In the genomic region with DNA sequence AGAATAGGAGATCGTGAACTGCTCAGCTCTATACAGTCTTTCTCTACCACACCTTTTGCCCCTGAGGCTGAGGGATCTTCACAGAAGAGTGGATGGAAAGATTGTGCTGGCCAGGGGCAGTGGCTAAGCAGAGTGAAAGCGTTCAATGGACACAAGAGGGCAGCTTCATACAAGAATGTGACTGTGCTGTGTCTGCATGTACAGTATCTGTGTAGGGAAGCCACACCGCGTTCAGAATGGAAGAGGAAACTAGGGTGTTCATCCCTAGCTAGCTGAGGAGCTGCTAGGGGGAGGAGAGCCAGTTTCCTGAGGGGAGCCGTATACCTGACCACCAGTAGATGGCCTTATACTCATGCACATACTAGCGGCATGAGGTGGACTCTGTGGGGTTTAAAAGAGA, we compare ENCODE assay signal across 11 mouse cellular contexts. TPM values are rescaled to one million over a fixed set of nuclear protein-coding genes. Genes with fewer than 3 reads are reported as not detected.
DNase-seq lines count a peak whose midpoint lies in the region; ATAC-seq and TF ChIP-seq lines count a peak whose summit lies in the region.
"Had no signal": no experiment of that assay in that cellular context is flagged by ENCODE, and none has a peak within 500 bp of the region (broad histone marks: within the 10 kb centered on the region; RNA-seq: fewer than 3 reads in every experiment).

No protein-coding gene starts in this region.

- WGBS in embryonic facial prominence, embryonic 14.5 days = 46% methylated on average over 6 of the region's 6 CpGs
- 70% methylated on average over 6 of the region's 6 CpGs for WGBS in neural tube, embryonic 13.5 days

- no peaks in the 10 kb centered on the region for H3K4me1 ChIP-seq in embryonic facial prominence, embryonic 14.5 days (ENCODE audit: control insufficient read depth, insufficient read depth, low read length)
- H3K4me1 ChIP-seq in neural tube, embryonic 13.5 days (replicated peaks) = no peaks in the 10 kb centered on the region

- intact Hi-C loops in left cerebral cortex, adult 2 months (cut with DNase I) = loop anchor here (5.0 to 10.0 kb wide), 2 partner anchors 452 to 840 kb away; no protein-coding TSS in a partner anchor

- H3K36me3 ChIP-seq in embryonic facial prominence, embryonic 14.5 days (ENCODE audit: control insufficient read depth, insufficient read depth, low read length) = no peaks in the 10 kb centered on the region
- peaks cover 11% of the 10 kb centered on the region for H3K36me3 ChIP-seq in neural tube, embryonic 13.5 days

- no peak overlapping the region for H3K9ac ChIP-seq in embryonic facial prominence, embryonic 14.5 days (ENCODE audit: low read depth, low read length)
- H3K9ac ChIP-seq in neural tube, embryonic 13.5 days = no peak overlapping the region

- no peak overlapping the region for H3K4me3 ChIP-seq in left cerebral cortex, adult 2 months
- no peak overlapping the region for H3K4me3 ChIP-seq in embryonic facial prominence, embryonic 14.5 days (ENCODE audit: low read depth, low read length)
- no peak overlapping the region for H3K4me3 ChIP-seq in neural tube, embryonic 13.5 days

- no peak for DNase-seq in frontal cortex, postnatal 36 days (ENCODE audit: low spot score in 2 of 2)
- peak in 1 of 2 experiments; percentile 33 for DNase-seq in left cerebral cortex, adult 2 months (ENCODE audit: extremely low spot score in 1 of 2, low spot score in 2 of 2)
- no peak for DNase-seq in left cerebral cortex, adult 11 months (ENCODE audit: low spot score)
- peak; percentile 51 for DNase-seq in embryonic facial prominence, embryonic 14.5 days (ENCODE audit: low spot score)
- no peak for DNase-seq in heart, adult 18-20 months
- DNase-seq: cerebellum, postnatal 36 days; gastrocnemius, postnatal 14 days; liver had no signal

- H3K27ac ChIP-seq in left cerebral cortex, adult 2 months = no peak overlapping the region
- H3K27ac ChIP-seq in embryonic facial prominence, embryonic 14.5 days (replicated peaks; ENCODE audit: low read depth, low read length) = no peak overlapping the region
- H3K27ac ChIP-seq in neural tube, embryonic 13.5 days (replicated peaks) = no peak overlapping the region

- peak; percentile 92 for ATAC-seq in frontal cortex, adult (ENCODE audit: low TSS enrichment)
- peak; percentile 67 for ATAC-seq in embryonic facial prominence, embryonic 14.5 days (ENCODE audit: low read depth)
- peak; percentile 80 for ATAC-seq in neural tube, embryonic 13.5 days (ENCODE audit: low read depth)
- no peak for ATAC-seq in monocyte, adult 5-6 weeks (replicated peaks; ENCODE audit: insufficient number of reproducible peaks, low FRiP score, low TSS enrichment, poor library complexity, severe bottlenecking)

- no peaks in the 10 kb centered on the region for H3K27me3 ChIP-seq in embryonic facial prominence, embryonic 14.5 days (replicated peaks; ENCODE audit: control insufficient read depth, insufficient read depth, low read length)
- no peaks in the 10 kb centered on the region for H3K27me3 ChIP-seq in neural tube, embryonic 13.5 days

- TF ChIP-seq CTCF in left cerebral cortex, adult 2 months (IDR thresholded peaks at IDR 0.05) = peak; percentile 51

- H3K9me3 ChIP-seq in embryonic facial prominence, embryonic 14.5 days (ENCODE audit: control insufficient read depth, low read length) = no peaks in the 10 kb centered on the region
- no peaks in the 10 kb centered on the region for H3K9me3 ChIP-seq in neural tube, embryonic 13.5 days

- H3K4me2 ChIP-seq in embryonic facial prominence, embryonic 14.5 days (ENCODE audit: low read depth, low read length) = no peak overlapping the region
- no peak overlapping the region for H3K4me2 ChIP-seq in neural tube, embryonic 13.5 days

RNA-seq across cellular contexts. Expression of gene 1700001L19Rik, which starts 25.6 kb away (rescaled TPM):
- total RNA-seq in left cerebral cortex, adult 2 months (2021) = 10 to 100 TPM; 19.9 to 22.0 TPM
- polyA plus RNA-seq in embryonic facial prominence, embryonic 14.5 days (2014; fragmentation: Nextera tagmentation; extraction: Ambion mirVana) = 1.4 and 2.5 TPM in 2 replicates
- 2.9 and 3.8 TPM in 2 replicates for polyA plus RNA-seq in neural tube, embryonic 13.5 days (2015; fragmentation: Nextera tagmentation; extraction: Ambion mirVana)
- not detected in 3 replicates for total RNA-seq in monocyte, adult 5-6 weeks (2017)
- total RNA-seq in heart, adult 18-20 months (2021) = not detected
- total RNA-seq: gastrocnemius, postnatal 14 days had no signal

RNA-seq across cellular contexts. Expression of gene Fastkd3, which starts 40.8 kb away (rescaled TPM):
- total RNA-seq in left cerebral cortex, adult 2 months (2021) = 10 to 100 TPM; 14.9 to 18.9 TPM
- 25.1 and 27.1 TPM in 2 replicates for polyA plus RNA-seq in embryonic facial prominence, embryonic 14.5 days (2014; fragmentation: Nextera tagmentation; extraction: Ambion mirVana)
- polyA plus RNA-seq in neural tube, embryonic 13.5 days (2015; fragmentation: Nextera tagmentation; extraction: Ambion mirVana) = 24.7 and 32.9 TPM in 2 replicates
- total RNA-seq in monocyte, adult 5-6 weeks (2017) = 4.0 to 13.1 TPM (median 6.8 TPM) in 3 replicates
- 10 to 100 TPM; 11.4 to 11.6 TPM for total RNA-seq in heart, adult 18-20 months (2021)

RNA-seq across cellular contexts. Expression of gene Mtrr, which starts 40.8 kb away (rescaled TPM):
- total RNA-seq in left cerebral cortex, adult 2 months (2021) = 10 to 100 TPM; 14.8 to 15.5 TPM
- polyA plus RNA-seq in embryonic facial prominence, embryonic 14.5 days (2014; fragmentation: Nextera tagmentation; extraction: Ambion mirVana) = 13.6 and 15.7 TPM in 2 replicates
- polyA plus RNA-seq in neural tube, embryonic 13.5 days (2015; fragmentation: Nextera tagmentation; extraction: Ambion mirVana) = 11.2 and 14.3 TPM in 2 replicates
- 3.4 to 11.4 TPM (median 4.5 TPM) in 3 replicates for total RNA-seq in monocyte, adult 5-6 weeks (2017)
- total RNA-seq in heart, adult 18-20 months (2021) = 10 to 100 TPM; 16.3 to 19.7 TPM

Comparison
In these comparisons a context has a peak if more than half of its experiments do, and no peak if none do; other contexts are left out.
1. RNA of gene 1700001L19Rik, which starts 25.6 kb away (total RNA-seq): 19.9 to 22.0 TPM in left cerebral cortex, adult 2 months; not detected in heart, adult 18-20 months and not detected in monocyte, adult 5-6 weeks; every median in the first group is over 10 times any median in the second.